Mouse (Mus musculus) G1E (cell line): ENCODE measurements around the gene H2al1h.

Experiments
- CTCF ChIP-seq: IDR thresholded peaks from 2 replicates; pipeline ENCODE4 v1.5.1; 2012; ENCODE audit warnings: low read depth, low read length, inconsistent platforms, mixed read lengths
- GATA1 ChIP-seq: IDR thresholded peaks from 2 replicates; pipeline ENCODE4 v1.6.1; 2012; ENCODE audit warnings: borderline replicate concordance, low read length, inconsistent platforms, mixed read lengths
- POLR2AphosphoS5 ChIP-seq: IDR thresholded peaks from 2 replicates; pipeline ENCODE4 v1.6.1; 2012; ENCODE audit warnings: low read depth, low read length, inconsistent platforms; ENCODE audit not compliant: insufficient replicate concordance

- TF ChIP-seq GATA1 (no peak), CTCF (no peak), POLR2AphosphoS5 (no peak)
These were observed 40.6 kb upstream of the H2al1h start for GRCm38 (mm10) chrX:11280741-11281140.
